Mouse (Mus musculus): ENCODE data around the gene Rbms3. TPM values are rescaled to one million over a fixed set of nuclear protein-coding genes. Genes with fewer than 3 reads are reported as not detected.

The Rbms3 gene
- polyA plus RNA-seq, 1 experiment = not detected

GRCm38 (mm10) chr9:116947369-116947768 is 682.3 kb downstream of the Rbms3 start:
- WGBS = 96% methylated on average over 4 of the region's 4 CpGs
- TF ChIP-seq CTCF (IDR thresholded peaks at IDR 0.05; ENCODE audit: insufficient read depth, low read depth, low read length) (no peak), POLR2A (IDR thresholded peaks at IDR 0.05; ENCODE audit: insufficient read depth, low read depth, low read length) (no peak)

GRCm38 (mm10) chr9:116946787-116947186 is 682.9 kb downstream of the Rbms3 start:
- WGBS = 91% methylated on average over 3 of the region's 3 CpGs
- Histone ChIP-seq H3K27ac (ENCODE audit: insufficient read depth, low read depth, low read length) (no peak overlapping the region), H3K4me1 (ENCODE audit: control insufficient read depth, insufficient read depth, low read length) (no peaks in the 10 kb centered on the region), H3K4me3 (ENCODE audit: insufficient read depth, low read depth, low read length) (no peak overlapping the region)
- no peak for TF ChIP-seq CTCF (IDR thresholded peaks at IDR 0.05; ENCODE audit: insufficient read depth, low read depth, low read length)
- TF ChIP-seq POLR2A (IDR thresholded peaks at IDR 0.05; ENCODE audit: insufficient read depth, low read depth, low read length) = no peak

More at GRCm38 (mm10) chr9:116947369-116947768, 682.3 kb downstream of the Rbms3 start:
- H3K27ac ChIP-seq (ENCODE audit: insufficient read depth, low read depth, low read length) = no peak overlapping the region
- H3K4me1 ChIP-seq (ENCODE audit: control insufficient read depth, insufficient read depth, low read length) = no peaks in the 10 kb centered on the region
- H3K4me3 ChIP-seq (ENCODE audit: insufficient read depth, low read depth, low read length) = no peak overlapping the region

GRCm38 (mm10) chr9:116945689-116946088 is 684.0 kb downstream of the Rbms3 start:
- no peak overlapping the region for H3K4me3 ChIP-seq (ENCODE audit: insufficient read depth, low read depth, low read length)
- whole genome bisulfite sequencing = 96% methylated on average over 9 of the region's 9 CpGs
- no peaks in the 10 kb centered on the region for H3K4me1 ChIP-seq (ENCODE audit: control insufficient read depth, insufficient read depth, low read length)
- TF ChIP-seq CTCF (IDR thresholded peaks at IDR 0.05; ENCODE audit: insufficient read depth, low read depth, low read length) (no peak), POLR2A (IDR thresholded peaks at IDR 0.05; ENCODE audit: insufficient read depth, low read depth, low read length) (no peak)
- H3K27ac ChIP-seq (ENCODE audit: insufficient read depth, low read depth, low read length) = no peak overlapping the region

- H3K4me3 ChIP-seq (ENCODE audit: insufficient read depth, low read depth, low read length) = no peak overlapping the region
- 94% methylated on average over 15 of the region's 15 CpGs for WGBS
- no peak for TF ChIP-seq POLR2A (IDR thresholded peaks at IDR 0.05; ENCODE audit: insufficient read depth, low read depth, low read length)
- no peak for TF ChIP-seq CTCF (IDR thresholded peaks at IDR 0.05; ENCODE audit: insufficient read depth, low read depth, low read length)
- no peak overlapping the region for H3K27ac ChIP-seq (ENCODE audit: insufficient read depth, low read depth, low read length)
- no peaks in the 10 kb centered on the region for H3K4me1 ChIP-seq (ENCODE audit: control insufficient read depth, insufficient read depth, low read length)
Observed at GRCm38 (mm10) chr9:116943902-116944301, 685.8 kb downstream of the Rbms3 start.

- no peak overlapping the region for H3K4me3 ChIP-seq (ENCODE audit: insufficient read depth, low read depth, low read length)
- H3K27ac ChIP-seq (ENCODE audit: insufficient read depth, low read depth, low read length) = no peak overlapping the region
- 88% methylated on average over 4 of the region's 4 CpGs for WGBS
- no peaks in the 10 kb centered on the region for H3K4me1 ChIP-seq (ENCODE audit: control insufficient read depth, insufficient read depth, low read length)
- TF ChIP-seq CTCF (IDR thresholded peaks at IDR 0.05; ENCODE audit: insufficient read depth, low read depth, low read length) = no peak
- TF ChIP-seq POLR2A (IDR thresholded peaks at IDR 0.05; ENCODE audit: insufficient read depth, low read depth, low read length) = no peak
Observed at GRCm38 (mm10) chr9:116941116-116941515, 688.6 kb downstream of the Rbms3 start.

- no peak for TF ChIP-seq CTCF (IDR thresholded peaks at IDR 0.05; ENCODE audit: insufficient read depth, low read depth, low read length)
- no peak for TF ChIP-seq POLR2A (IDR thresholded peaks at IDR 0.05; ENCODE audit: insufficient read depth, low read depth, low read length)
- Histone ChIP-seq H3K27ac (ENCODE audit: insufficient read depth, low read depth, low read length) (no peak overlapping the region), H3K4me1 (ENCODE audit: control insufficient read depth, insufficient read depth, low read length) (no peaks in the 10 kb centered on the region), H3K4me3 (ENCODE audit: insufficient read depth, low read depth, low read length) (no peak overlapping the region)
- 66% methylated on average over 8 of the region's 8 CpGs for WGBS
Observed at GRCm38 (mm10) chr9:116940693-116941092, 689.0 kb downstream of the Rbms3 start.

GRCm38 (mm10) chr9:116928338-116928737 is 701.4 kb downstream of the Rbms3 start:
- no peak for TF ChIP-seq POLR2A (IDR thresholded peaks at IDR 0.05; ENCODE audit: insufficient read depth, low read depth, low read length)
- no peak for TF ChIP-seq CTCF (IDR thresholded peaks at IDR 0.05; ENCODE audit: insufficient read depth, low read depth, low read length)
- 32% methylated on average over 10 of the region's 10 CpGs for WGBS
- Histone ChIP-seq H3K27ac (ENCODE audit: insufficient read depth, low read depth, low read length) (no peak overlapping the region), H3K4me1 (ENCODE audit: control insufficient read depth, insufficient read depth, low read length) (no peaks in the 10 kb centered on the region), H3K4me3 (ENCODE audit: insufficient read depth, low read depth, low read length) (no peak overlapping the region)

GRCm38 (mm10) chr9:116923151-116923550 is 706.6 kb downstream of the Rbms3 start:
- TF ChIP-seq POLR2A (IDR thresholded peaks at IDR 0.05; ENCODE audit: insufficient read depth, low read depth, low read length) = no peak
- TF ChIP-seq CTCF (IDR thresholded peaks at IDR 0.05; ENCODE audit: insufficient read depth, low read depth, low read length) = no peak
- H3K27ac ChIP-seq (ENCODE audit: insufficient read depth, low read depth, low read length) = no peak overlapping the region
- WGBS = 83% methylated on average over 8 of the region's 8 CpGs
- no peak overlapping the region for H3K4me3 ChIP-seq (ENCODE audit: insufficient read depth, low read depth, low read length)
- peaks cover 5% of the 10 kb centered on the region for H3K4me1 ChIP-seq (ENCODE audit: control insufficient read depth, insufficient read depth, low read length)

GRCm38 (mm10) chr9:116922561-116922960 is 707.2 kb downstream of the Rbms3 start:
- TF ChIP-seq CTCF (IDR thresholded peaks at IDR 0.05; ENCODE audit: insufficient read depth, low read depth, low read length) (no peak), POLR2A (IDR thresholded peaks at IDR 0.05; ENCODE audit: insufficient read depth, low read depth, low read length) (no peak)
- Histone ChIP-seq H3K4me3 (ENCODE audit: insufficient read depth, low read depth, low read length) (no peak overlapping the region), H3K27ac (ENCODE audit: insufficient read depth, low read depth, low read length) (no peak overlapping the region), H3K4me1 (ENCODE audit: control insufficient read depth, insufficient read depth, low read length) (peaks cover 5% of the 10 kb centered on the region)
- WGBS = 86% methylated on average over 3 of the region's 3 CpGs
